ENCODE assay signal across 24 mouse cellular contexts in genomic region chr8:84072321-84072720, GRCm38 (mm10). TPM values are rescaled to one million over a fixed set of nuclear protein-coding genes. Genes with fewer than 3 reads are reported as not detected.
DNase-seq lines count a peak whose midpoint lies in the region; ATAC-seq and TF ChIP-seq lines count a peak whose summit lies in the region.
"Had no signal": no experiment of that assay in that cellular context is flagged by ENCODE, and none has a peak within 500 bp of the region (broad histone marks: within the 10 kb centered on the region; RNA-seq: fewer than 3 reads in every experiment).

No protein-coding gene starts in this region.

- DNase-seq in gastrocnemius, adult 2 months = no peak
- DNase-seq in gastrocnemius, postnatal 36 days = no peak
- DNase-seq in kidney, postnatal 4 days = no peak
- DNase-seq in midbrain, embryonic 11.5 days (ENCODE audit: low spot score, missing footprints) = no peak
- DNase-seq in layer of hippocampus, adult 18-20 months (ENCODE audit: low spot score in 2 of 2) = no peak
- DNase-seq: cerebellum, adult 8-10 months; heart, postnatal 4 days; liver, embryonic 13.5 days; right cerebral cortex, postnatal 14 days; spleen, adult 18-20 months; thymus, postnatal 4 days had no signal

- no peaks in the 10 kb centered on the region for H3K27me3 ChIP-seq in kidney, embryonic 16.5 days (ENCODE audit: insufficient read depth, low read length)
- no peaks in the 10 kb centered on the region for H3K27me3 ChIP-seq in midbrain, embryonic 13.5 days
- H3K27me3 ChIP-seq in midbrain, embryonic 11.5 days (ENCODE audit: control insufficient read depth, insufficient read depth, low read length) = no peaks in the 10 kb centered on the region
- H3K27me3 ChIP-seq in neural tube, embryonic 15.5 days (replicated peaks) = no peaks in the 10 kb centered on the region
- H3K27me3 ChIP-seq: heart, embryonic 15.5 days; limb, embryonic 12.5 days; liver, embryonic 13.5 days; lung, embryonic 15.5 days had no signal

- no peak overlapping the region for H3K4me2 ChIP-seq in kidney, embryonic 16.5 days (replicated peaks; ENCODE audit: low read depth, low read length)
- H3K4me2 ChIP-seq in midbrain, embryonic 13.5 days (replicated peaks) = no peak overlapping the region
- no peak overlapping the region for H3K4me2 ChIP-seq in midbrain, embryonic 11.5 days
- no peak overlapping the region for H3K4me2 ChIP-seq in neural tube, embryonic 15.5 days
- H3K4me2 ChIP-seq: heart, embryonic 15.5 days; limb, embryonic 12.5 days; liver, embryonic 13.5 days; lung, embryonic 15.5 days had no signal

- TF ChIP-seq CTCF in gastrocnemius, adult 2 months (IDR thresholded peaks at IDR 0.05) = no peak

- no peaks in the 10 kb centered on the region for H3K9me3 ChIP-seq in kidney, embryonic 16.5 days (ENCODE audit: low read length)
- H3K9me3 ChIP-seq in midbrain, embryonic 13.5 days = no peaks in the 10 kb centered on the region
- H3K9me3 ChIP-seq in midbrain, embryonic 11.5 days (ENCODE audit: control insufficient read depth, low read length) = no peaks in the 10 kb centered on the region
- no peaks in the 10 kb centered on the region for H3K9me3 ChIP-seq in neural tube, embryonic 15.5 days (replicated peaks)
- H3K9me3 ChIP-seq: heart, embryonic 15.5 days; limb, embryonic 12.5 days; liver, embryonic 13.5 days; lung, embryonic 15.5 days had no signal

- intact Hi-C loops in gastrocnemius, adult 2 months (cut with DNase I) = no loop called here
- intact Hi-C loops in gastrocnemius, postnatal 36 days (cut with DNase I) = no loop called here

- ATAC-seq in kidney, embryonic 16.5 days (ENCODE audit: low FRiP score, low TSS enrichment) = no peak
- ATAC-seq in midbrain, embryonic 13.5 days = no peak
- ATAC-seq in midbrain, embryonic 11.5 days (ENCODE audit: low FRiP score) = no peak
- no peak for ATAC-seq in neural tube, embryonic 15.5 days (ENCODE audit: low FRiP score)

- H3K4me1 ChIP-seq in kidney, embryonic 16.5 days (ENCODE audit: insufficient read depth, low read length) = peaks cover 50% of the 10 kb centered on the region
- peaks cover 63% of the 10 kb centered on the region for H3K4me1 ChIP-seq in midbrain, embryonic 13.5 days (replicated peaks)
- H3K4me1 ChIP-seq in midbrain, embryonic 11.5 days (ENCODE audit: control insufficient read depth, insufficient read depth, low read length) = peaks cover 23% of the 10 kb centered on the region
- H3K4me1 ChIP-seq in neural tube, embryonic 15.5 days = peaks cover 73% of the 10 kb centered on the region

- H3K36me3 ChIP-seq in kidney, embryonic 16.5 days (ENCODE audit: insufficient read depth, low read length) = no peaks in the 10 kb centered on the region
- peaks cover 30% of the 10 kb centered on the region for H3K36me3 ChIP-seq in midbrain, embryonic 13.5 days
- H3K36me3 ChIP-seq in midbrain, embryonic 11.5 days (ENCODE audit: control insufficient read depth, insufficient read depth, low read length) = no peaks in the 10 kb centered on the region
- H3K36me3 ChIP-seq in neural tube, embryonic 15.5 days = peaks cover 11% of the 10 kb centered on the region
- H3K36me3 ChIP-seq: heart, embryonic 15.5 days had no signal

- peak overlapping the region; percentile 62 for H3K27ac ChIP-seq in gastrocnemius, adult 2 months
- H3K27ac ChIP-seq in kidney, embryonic 16.5 days (ENCODE audit: low read length) = 0 out of 2 replicates have a peak overlapping the region, but pooled peaks have one; percentile 13
- peak overlapping the region; percentile 49; the same call in 1 of the 2 replicates for H3K27ac ChIP-seq in midbrain, embryonic 13.5 days
- H3K27ac ChIP-seq in midbrain, embryonic 11.5 days (ENCODE audit: low read depth, low read length) = no peak overlapping the region
- H3K27ac ChIP-seq in neural tube, embryonic 15.5 days (replicated peaks) = peak overlapping the region; percentile 73; the same call in 1 of the 2 replicates
- H3K27ac ChIP-seq: heart, adult 2 months; heart, embryonic 15.5 days; limb, embryonic 12.5 days; liver, embryonic 13.5 days; lung, embryonic 15.5 days had no signal

- 86% methylated on average over 10 of the region's 10 CpGs for WGBS in kidney, embryonic 16.5 days
- 86% methylated on average over 10 of the region's 10 CpGs for WGBS in midbrain, embryonic 13.5 days
- 85% methylated on average over 10 of the region's 10 CpGs for WGBS in midbrain, embryonic 11.5 days
- 88% methylated on average over 10 of the region's 10 CpGs for WGBS in neural tube, embryonic 15.5 days

- no peak overlapping the region for H3K9ac ChIP-seq in kidney, embryonic 16.5 days (replicated peaks; ENCODE audit: low read length)
- 0 out of 2 replicates have a peak overlapping the region, but pooled peaks have one; percentile 46 for H3K9ac ChIP-seq in midbrain, embryonic 13.5 days (replicated peaks)
- no peak overlapping the region for H3K9ac ChIP-seq in midbrain, embryonic 11.5 days (ENCODE audit: low read length)
- no peak overlapping the region for H3K9ac ChIP-seq in neural tube, embryonic 15.5 days (replicated peaks)
- H3K9ac ChIP-seq: heart, embryonic 15.5 days; liver, embryonic 13.5 days; lung, embryonic 15.5 days had no signal

- H3K4me3 ChIP-seq in gastrocnemius, adult 2 months = no peak overlapping the region
- H3K4me3 ChIP-seq in kidney, embryonic 16.5 days (ENCODE audit: low read length) = no peak overlapping the region
- no peak overlapping the region for H3K4me3 ChIP-seq in midbrain, embryonic 13.5 days (replicated peaks)
- no peak overlapping the region for H3K4me3 ChIP-seq in midbrain, embryonic 11.5 days (ENCODE audit: low read depth, low read length)
- no peak overlapping the region for H3K4me3 ChIP-seq in neural tube, embryonic 15.5 days (replicated peaks)
- H3K4me3 ChIP-seq: heart, adult 2 months; heart, embryonic 15.5 days; limb, embryonic 12.5 days; liver, embryonic 13.5 days; lung, embryonic 15.5 days had no signal

RNA-seq across cellular contexts. Expression of gene Rfx1, which starts 5.7 kb away (rescaled TPM):
- 1 to 10 TPM; 4.4 to 4.7 TPM for total RNA-seq in gastrocnemius, adult 2 months (2021)
- 1 to 10 TPM; 4.7 TPM for total RNA-seq in gastrocnemius, postnatal 36 days (2021)
- 10.5 and 11.2 TPM in 2 replicates for polyA plus RNA-seq in kidney, embryonic 16.5 days (2015; fragmentation: Nextera tagmentation; extraction: Ambion mirVana)
- polyA plus RNA-seq in midbrain, embryonic 13.5 days (2015; fragmentation: Nextera tagmentation; extraction: Ambion mirVana) = 9.8 and 10.0 TPM in 2 replicates
- 6.0 and 7.8 TPM in 2 replicates for polyA plus RNA-seq in midbrain, embryonic 11.5 days (2014; fragmentation: Nextera tagmentation; extraction: Ambion mirVana)
- polyA plus RNA-seq in neural tube, embryonic 15.5 days (2015; fragmentation: Nextera tagmentation; extraction: Ambion mirVana) = 8.7 and 9.5 TPM in 2 replicates
- 10 to 100 TPM; 27.3 to 28.1 TPM for total RNA-seq in layer of hippocampus, adult 18-20 months (2021)

RNA-seq across cellular contexts. Expression of gene Gm10643, which starts 7.4 kb away (rescaled TPM):
- total RNA-seq in gastrocnemius, adult 2 months (2021) = 1 to 10 TPM in 1 of 2 experiments, under 1 TPM in 1; 0.84 to 1.2 TPM
- total RNA-seq in gastrocnemius, postnatal 36 days (2021) = 1 to 10 TPM; 1.6 to 1.7 TPM
- polyA plus RNA-seq in kidney, embryonic 16.5 days (2015; fragmentation: Nextera tagmentation; extraction: Ambion mirVana) = 1.2 TPM in 2 replicates
- 1.8 and 2.1 TPM in 2 replicates for polyA plus RNA-seq in midbrain, embryonic 13.5 days (2015; fragmentation: Nextera tagmentation; extraction: Ambion mirVana)
- 2.2 and 2.4 TPM in 2 replicates for polyA plus RNA-seq in midbrain, embryonic 11.5 days (2014; fragmentation: Nextera tagmentation; extraction: Ambion mirVana)
- 1.4 and 1.8 TPM in 2 replicates for polyA plus RNA-seq in neural tube, embryonic 15.5 days (2015; fragmentation: Nextera tagmentation; extraction: Ambion mirVana)
- total RNA-seq in layer of hippocampus, adult 18-20 months (2021) = 1 to 10 TPM; 4.9 to 5.6 TPM

RNA-seq across cellular contexts. Expression of gene Rln3, which starts 27.5 kb away (rescaled TPM):
- total RNA-seq in gastrocnemius, adult 2 months (2021) = not detected
- not detected for total RNA-seq in gastrocnemius, postnatal 36 days (2021)
- not detected in 2 replicates for polyA plus RNA-seq in kidney, embryonic 16.5 days (2015; fragmentation: Nextera tagmentation; extraction: Ambion mirVana)
- not detected in 2 replicates for polyA plus RNA-seq in midbrain, embryonic 13.5 days (2015; fragmentation: Nextera tagmentation; extraction: Ambion mirVana)
- not detected in 2 replicates for polyA plus RNA-seq in midbrain, embryonic 11.5 days (2014; fragmentation: Nextera tagmentation; extraction: Ambion mirVana)
- 1.0 and 1.4 TPM in 2 replicates for polyA plus RNA-seq in neural tube, embryonic 15.5 days (2015; fragmentation: Nextera tagmentation; extraction: Ambion mirVana)
- total RNA-seq in layer of hippocampus, adult 18-20 months (2021) = not detected
- total RNA-seq: adrenal gland, adult 18-20 months; gastrocnemius, adult 18-20 months; heart, adult 2 months; heart, postnatal 4 days had no signal
- polyA plus RNA-seq: C2C12; heart, adult 2 months; heart, embryonic 15.5 days; kidney, embryonic 14.5 days; limb, embryonic 12.5 days; liver, embryonic 13.5 days; lung, embryonic 15.5 days; neural tube, embryonic 11.5 days; stomach, embryonic 14.5 days had no signal

RNA-seq across cellular contexts. Expression of gene Il27ra, which starts 29.9 kb away (rescaled TPM):
- under 1 TPM; 0.36 to 0.61 TPM for total RNA-seq in gastrocnemius, adult 2 months (2021)
- total RNA-seq in gastrocnemius, postnatal 36 days (2021) = under 1 TPM; 0.15 to 0.52 TPM
- polyA plus RNA-seq in kidney, embryonic 16.5 days (2015; fragmentation: Nextera tagmentation; extraction: Ambion mirVana) = 2.9 TPM in 2 replicates
- polyA plus RNA-seq in midbrain, embryonic 13.5 days (2015; fragmentation: Nextera tagmentation; extraction: Ambion mirVana) = 0.23 and 0.26 TPM in 2 replicates
- polyA plus RNA-seq in midbrain, embryonic 11.5 days (2014; fragmentation: Nextera tagmentation; extraction: Ambion mirVana) = 0.23 TPM in 2 replicates
- polyA plus RNA-seq in neural tube, embryonic 15.5 days (2015; fragmentation: Nextera tagmentation; extraction: Ambion mirVana) = 0.37 and 1.7 TPM in 2 replicates
- 1 to 10 TPM; 1.6 to 1.9 TPM for total RNA-seq in layer of hippocampus, adult 18-20 months (2021)

RNA-seq across cellular contexts. Expression of gene Dcaf15, which starts 32.2 kb away (rescaled TPM):
- total RNA-seq in gastrocnemius, adult 2 months (2021) = 1 to 10 TPM; 4.8 to 5.4 TPM
- total RNA-seq in gastrocnemius, postnatal 36 days (2021) = 1 to 10 TPM; 4.8 to 5.1 TPM
- 11.0 and 11.3 TPM in 2 replicates for polyA plus RNA-seq in kidney, embryonic 16.5 days (2015; fragmentation: Nextera tagmentation; extraction: Ambion mirVana)
- 21.0 and 23.3 TPM in 2 replicates for polyA plus RNA-seq in midbrain, embryonic 13.5 days (2015; fragmentation: Nextera tagmentation; extraction: Ambion mirVana)
- 12.2 and 14.3 TPM in 2 replicates for polyA plus RNA-seq in midbrain, embryonic 11.5 days (2014; fragmentation: Nextera tagmentation; extraction: Ambion mirVana)
- polyA plus RNA-seq in neural tube, embryonic 15.5 days (2015; fragmentation: Nextera tagmentation; extraction: Ambion mirVana) = 18.5 and 21.6 TPM in 2 replicates
- total RNA-seq in layer of hippocampus, adult 18-20 months (2021) = 10 to 100 TPM; 16.9 to 17.6 TPM
